Comparison of ENCODE assay signal across 8 mouse cellular contexts in genomic region chr8:128356796-128357539, GRCm38 (mm10). TPM values are rescaled to one million over a fixed set of nuclear protein-coding genes. Genes with fewer than 3 reads are reported as not detected.
DNase-seq lines count a peak whose midpoint lies in the region; ATAC-seq and TF ChIP-seq lines count a peak whose summit lies in the region.

No protein-coding gene starts in this region.

- H3K9me3 ChIP-seq in heart, embryonic 10.5 days, result no peaks in the 10 kb centered on the region
- no peaks in the 10 kb centered on the region for H3K9me3 ChIP-seq in limb, embryonic 14.5 days (ENCODE audit: control insufficient read depth, low read length)
- H3K9me3 ChIP-seq in midbrain, embryonic 14.5 days (ENCODE audit: control insufficient read depth, low read length), result no peaks in the 10 kb centered on the region

- ATAC-seq in limb, embryonic 14.5 days (ENCODE audit: low FRiP score, low read depth), result peak; percentile 62
- ATAC-seq in midbrain, embryonic 14.5 days (ENCODE audit: low FRiP score, low TSS enrichment), result peak; percentile 62

- 0 out of 2 replicates have a peak, but pooled peaks have one; percentile 7 for TF ChIP-seq CTCF in embryonic fibroblast, embryonic 13.5 days (IDR thresholded peaks at IDR 0.05; ENCODE audit: borderline replicate concordance, insufficient read depth, low read length)
- 0 out of 2 replicates have a peak, but pooled peaks have one; percentile 5 for TF ChIP-seq CTCF in small intestine, adult 2 months (IDR thresholded peaks at IDR 0.05; ENCODE audit: extremely low read depth, insufficient read length, insufficient replicate concordance, low read depth, low read length)

- H3K27me3 ChIP-seq in heart, embryonic 10.5 days (ENCODE audit: insufficient read depth, poor library complexity, severe bottlenecking), result no peaks in the 10 kb centered on the region
- H3K27me3 ChIP-seq in limb, embryonic 14.5 days (ENCODE audit: control insufficient read depth, insufficient read depth, low read length), result peaks cover 4% of the 10 kb centered on the region
- no peaks in the 10 kb centered on the region; the same call in 1 of the 2 replicates for H3K27me3 ChIP-seq in midbrain, embryonic 14.5 days (ENCODE audit: control insufficient read depth, insufficient read depth, low read length)
- peaks cover 10% of the 10 kb centered on the region; the same call in 1 of the 2 replicates for H3K27me3 ChIP-seq in small intestine, adult 2 months (ENCODE audit: control insufficient read depth, insufficient read depth, low read length)

- WGBS in heart, embryonic 10.5 days, result under 1% methylated on average over 46 of the region's 49 CpGs
- WGBS in limb, embryonic 14.5 days, result 4% methylated on average over 34 of the region's 49 CpGs
- WGBS in midbrain, embryonic 14.5 days, result 3% methylated on average over 43 of the region's 49 CpGs
- 2% methylated on average over 47 of the region's 49 CpGs for WGBS in small intestine, adult 2 months

- peaks cover 4% of the 10 kb centered on the region; the same call in 1 of the 2 replicates for H3K4me1 ChIP-seq in embryonic fibroblast, embryonic 13.5 days (ENCODE audit: control insufficient read depth, insufficient read depth, low read length)
- H3K4me1 ChIP-seq in heart, embryonic 10.5 days, result peaks cover 31% of the 10 kb centered on the region
- peaks cover 12% of the 10 kb centered on the region for H3K4me1 ChIP-seq in limb, embryonic 14.5 days (ENCODE audit: control insufficient read depth, insufficient read depth, low read length)
- H3K4me1 ChIP-seq in midbrain, embryonic 14.5 days (ENCODE audit: control insufficient read depth, insufficient read depth, low read length), result peaks cover 18% of the 10 kb centered on the region
- H3K4me1 ChIP-seq in small intestine, adult 2 months (ENCODE audit: control insufficient read depth, insufficient read depth, insufficient read length, low read length), result peaks cover 3% of the 10 kb centered on the region

- TF ChIP-seq POLR2A in embryonic fibroblast, embryonic 13.5 days (IDR thresholded peaks at IDR 0.05; ENCODE audit: low read depth, low read length), result peak; percentile 32
- no peak for TF ChIP-seq POLR2A in limb, embryonic 14.5 days (IDR thresholded peaks at IDR 0.05; ENCODE audit: borderline replicate concordance, extremely low read depth, insufficient read depth, insufficient read length)
- TF ChIP-seq POLR2A in small intestine, adult 2 months (IDR thresholded peaks at IDR 0.05; ENCODE audit: low read depth, low read length), result no peak

- H3K36me3 ChIP-seq in heart, embryonic 10.5 days, result no peaks in the 10 kb centered on the region
- H3K36me3 ChIP-seq in limb, embryonic 14.5 days (ENCODE audit: control insufficient read depth, insufficient read depth, low read length), result no peaks in the 10 kb centered on the region
- no peaks in the 10 kb centered on the region for H3K36me3 ChIP-seq in midbrain, embryonic 14.5 days (ENCODE audit: control insufficient read depth, insufficient read depth, low read length)
- no peaks in the 10 kb centered on the region for H3K36me3 ChIP-seq in small intestine, adult 2 months (ENCODE audit: control insufficient read depth, insufficient read depth, low read length)

- peak overlapping the region; percentile 55 for H3K9ac ChIP-seq in limb, embryonic 14.5 days (ENCODE audit: low read depth, low read length, severe bottlenecking)
- peak overlapping the region; percentile 81 for H3K9ac ChIP-seq in midbrain, embryonic 14.5 days (replicated peaks; ENCODE audit: low read length)

- H3K4me3 ChIP-seq in embryonic fibroblast, embryonic 13.5 days (ENCODE audit: insufficient read depth, low read length), result peak overlapping the region; percentile 68
- peak overlapping the region; percentile 91 for H3K4me3 ChIP-seq in heart, embryonic 10.5 days
- H3K4me3 ChIP-seq in limb, embryonic 14.5 days (replicated peaks; ENCODE audit: low read length), result peak overlapping the region; percentile 54
- H3K4me3 ChIP-seq in midbrain, embryonic 14.5 days (replicated peaks; ENCODE audit: low read depth, low read length), result peak overlapping the region; percentile 76
- H3K4me3 ChIP-seq in small intestine, adult 2 months (ENCODE audit: low read depth, low read length), result peak overlapping the region; percentile 72

- peak overlapping the region; percentile 99 for H3K4me2 ChIP-seq in limb, embryonic 14.5 days (replicated peaks; ENCODE audit: low read depth, low read length, severe bottlenecking)
- H3K4me2 ChIP-seq in midbrain, embryonic 14.5 days (ENCODE audit: low read length), result peak overlapping the region; percentile 100

- peak overlapping the region; percentile 83 for H3K27ac ChIP-seq in embryonic fibroblast, embryonic 13.5 days (ENCODE audit: insufficient read depth, low read length)
- peak overlapping the region; percentile 96 for H3K27ac ChIP-seq in heart, embryonic 10.5 days
- peak overlapping the region; percentile 58; the same call in 1 of the 2 replicates for H3K27ac ChIP-seq in limb, embryonic 14.5 days (replicated peaks; ENCODE audit: low read depth, low read length)
- H3K27ac ChIP-seq in midbrain, embryonic 14.5 days (replicated peaks; ENCODE audit: low read depth, low read length), result peak overlapping the region; percentile 92
- peak overlapping the region; percentile 72; the same call in 1 of the 2 replicates for H3K27ac ChIP-seq in small intestine, adult 2 months (ENCODE audit: insufficient read depth, low read depth, low read length)

- DNase-seq in layer of hippocampus, adult 11-12 months (ENCODE audit: low spot score), result peak; percentile 74
- DNase-seq in layer of hippocampus, adult 9-10 months (ENCODE audit: low spot score), result no peak
- peak; percentile 92 for DNase-seq in heart, embryonic 10.5 days (ENCODE audit: low spot score)
- peak; percentile 94 for DNase-seq in kidney, adult 9 months
- DNase-seq in limb, embryonic 14.5 days (ENCODE audit: low spot score), result peak; percentile 62
- DNase-seq in midbrain, embryonic 14.5 days, result peak; percentile 80

RNA-seq across cellular contexts. Expression of gene Nrp1, which starts 1.4 kb away (rescaled TPM):
- polyA plus RNA-seq in embryonic fibroblast, embryonic 13.5 days (2011; ENCODE audit: insufficient read length, low read depth, missing spikeins), result 121 and 194 TPM in 2 replicates
- polyA plus RNA-seq in heart, embryonic 10.5 days (2016; fragmentation: Nextera tagmentation; extraction: Ambion mirVana), result 107 and 120 TPM in 2 replicates
- 33.8 and 34.3 TPM in 2 replicates for polyA plus RNA-seq in limb, embryonic 14.5 days (2012; rRNA removed)
- 71.4 and 75.1 TPM in 2 replicates for polyA plus RNA-seq in limb, embryonic 14.5 days (2014; fragmentation: Nextera tagmentation; extraction: Ambion mirVana)
- polyA plus RNA-seq in midbrain, embryonic 14.5 days (2014; fragmentation: Nextera tagmentation; extraction: Ambion mirVana), result 53.8 and 61.7 TPM in 2 replicates
- polyA plus RNA-seq in small intestine, adult 2 months (2012; rRNA removed), result 3.3 and 6.6 TPM in 2 replicates
